Mouse (Mus musculus) forebrain, embryonic 11.5 days (tissue): ENCODE data around the gene Klc1. TPM values are rescaled to one million over a fixed set of nuclear protein-coding genes. Genes with fewer than 3 reads are reported as not detected.

Source experiments
- ATAC-seq: fragments of 200-750 bp; cut with Nextera tagmentation; replicated peaks from 2 replicates; pipeline ENCODE4 v1.8.0; 2017; ENCODE audit warnings: moderate TSS enrichment; ENCODE audit not compliant: low FRiP score
- DNase-seq: peaks from one replicate; pipeline ENCODE4 v3.0.0-alpha.2; 2017; ENCODE audit warnings: low spot score
- H3K27ac ChIP-seq: fragments of 300-500 bp; sonication (generic); 2 replicates; pipeline ENCODE4 v1.5.1; 2014; ENCODE audit warnings: low read depth, low read length
- H3K27me3 ChIP-seq: fragments of 300-500 bp; sonication (generic); 2 replicates; pipeline ENCODE4 v1.6.1; 2014; ENCODE audit warnings: mild to moderate bottlenecking, low read length, mixed read lengths; ENCODE audit not compliant: control insufficient read depth, insufficient read depth
- H3K36me3 ChIP-seq: fragments of 300-500 bp; sonication (generic); 2 replicates; pipeline ENCODE4 v1.6.1; 2014; ENCODE audit warnings: mild to moderate bottlenecking, low read length, moderate library complexity, mixed read lengths; ENCODE audit not compliant: control insufficient read depth, insufficient read depth
- H3K4me1 ChIP-seq: fragments of 300-500 bp; sonication (generic); replicated peaks from 2 replicates; pipeline ENCODE4 v1.6.1; 2014; ENCODE audit warnings: low read length, mixed read lengths; ENCODE audit not compliant: control insufficient read depth, insufficient read depth
- H3K4me2 ChIP-seq: fragments of 300-500 bp; sonication (generic); 2 replicates; pipeline ENCODE4 v1.6.1; 2014; ENCODE audit warnings: low read depth, mild to moderate bottlenecking, low read length, moderate library complexity, mixed read lengths; ENCODE audit not compliant: severe bottlenecking
- H3K4me3 ChIP-seq: fragments of 300-500 bp; sonication (generic); 2 replicates; pipeline ENCODE4 v1.5.1; 2014; ENCODE audit warnings: low read depth, low read length
- H3K9ac ChIP-seq: fragments of 300-500 bp; sonication (generic); 2 replicates; pipeline ENCODE4 v1.6.1; 2014; ENCODE audit warnings: low read length
- H3K9me3 ChIP-seq: fragments of 300-500 bp; sonication (generic); 2 replicates; pipeline ENCODE4 v1.6.1; 2016; ENCODE audit warnings: low read length, mixed read lengths; ENCODE audit not compliant: control insufficient read depth
- WGBS: fragments of 180-500 bp; shearing (Covaris S2); extraction: QIAGEN DNeasy Blood & Tissue Kit; methylation state at CpG from one replicate; pipeline ENCODE4 v1.1.7; 2014; 5-methylcytosine and 5-hydroxymethylcytosine counted together
- polyA plus RNA-seq: library from polyadenylated mRNA; unstranded; fragments of >200 nt; fragmentation: Nextera tagmentation; extraction: Ambion mirVana; gene quantifications from 2 replicates; pipeline ENCODE4 v1.2.1, GENCODE M21; 2014

The Klc1 gene
- polyA plus RNA-seq, 1 experiment from 2014 or later: 226 TPM

- no peak overlapping the region for H3K4me3 ChIP-seq
- 75% methylated on average over 9 of the region's 9 CpGs for WGBS
- H3K36me3 ChIP-seq: no peaks in the 10 kb centered on the region
- no peak for ATAC-seq
- H3K27me3 ChIP-seq: no peaks in the 10 kb centered on the region
- H3K4me1 ChIP-seq: 0 out of 2 replicates have a peak, but pooled peaks cover 2% of the 10 kb centered on the region
- H3K27ac ChIP-seq: no peak overlapping the region
- H3K9ac ChIP-seq: no peak overlapping the region
- no peak for DNase-seq
- H3K9me3 ChIP-seq: no peaks in the 10 kb centered on the region
- H3K4me2 ChIP-seq: no peak overlapping the region
Observed at GRCm38 (mm10) chr12:111722654-111723053, 36.0 kb upstream of the Klc1 start.

GRCm38 (mm10) chr12:111724638-111725337 is 33.9 kb upstream of the Klc1 start:
- DNase-seq: no peak
- Histone ChIP-seq H3K36me3 (no peaks in the 10 kb centered on the region), H3K4me3 (no peak overlapping the region), H3K9ac (no peak overlapping the region; the same call in 1 of the 2 replicates), H3K4me1 (no peaks in the 10 kb centered on the region), H3K4me2 (no peak overlapping the region), H3K9me3 (no peaks in the 10 kb centered on the region), H3K27me3 (no peaks in the 10 kb centered on the region), H3K27ac (peak overlapping the region; percentile 25; the same call in 1 of the 2 replicates)
- 43% methylated on average over 6 of the region's 6 CpGs for WGBS
- no peak for ATAC-seq

DNA sequence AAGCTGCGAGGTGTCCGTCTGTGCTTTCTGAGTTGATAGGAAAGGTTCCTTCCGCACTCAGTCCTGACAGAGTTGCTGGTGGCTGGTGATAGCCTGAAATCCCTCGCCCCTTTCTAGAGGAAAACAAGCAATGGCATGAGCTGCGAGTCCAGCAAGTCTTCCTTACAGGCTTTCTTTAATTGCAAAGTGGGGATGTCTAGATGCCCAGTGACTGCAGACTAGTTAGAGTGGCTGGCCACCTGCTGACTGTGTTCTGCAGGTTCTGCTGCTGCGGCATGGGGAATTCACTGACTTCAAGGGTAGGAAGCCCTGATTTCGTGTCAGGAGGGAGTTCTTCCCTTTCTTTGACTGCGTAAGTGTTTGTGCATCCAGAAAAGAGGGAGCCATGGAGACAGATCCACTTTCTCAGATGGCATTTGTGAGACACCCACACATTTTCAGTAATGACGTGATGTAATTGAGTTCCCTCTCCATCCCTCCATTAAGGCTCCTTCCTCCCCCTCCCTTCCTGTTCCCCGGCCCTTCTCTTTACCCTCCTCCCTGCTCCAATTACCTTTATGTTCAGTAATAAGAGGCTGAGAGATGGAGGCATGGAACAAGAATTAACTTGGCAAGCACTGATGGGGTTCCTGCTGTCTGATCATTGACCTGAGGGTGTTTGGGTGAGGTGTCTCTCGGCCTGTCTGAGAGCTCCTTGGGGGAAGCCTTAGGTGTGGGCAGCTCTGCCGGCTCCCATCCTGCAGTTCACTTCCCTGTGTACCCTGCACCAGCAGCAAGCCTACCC is 33.1 kb upstream of the Klc1 start:
- 67% methylated on average over 12 of the region's 12 CpGs for WGBS
- no peak for ATAC-seq
- no peaks in the 10 kb centered on the region for H3K36me3 ChIP-seq
- no peak overlapping the region for H3K9ac ChIP-seq
- no peak for DNase-seq
- no peaks in the 10 kb centered on the region for H3K27me3 ChIP-seq
- no peaks in the 10 kb centered on the region for H3K4me1 ChIP-seq
- no peak overlapping the region for H3K27ac ChIP-seq
- no peak overlapping the region for H3K4me3 ChIP-seq
- no peaks in the 10 kb centered on the region for H3K9me3 ChIP-seq
- no peak overlapping the region for H3K4me2 ChIP-seq

- DNase-seq (no peak), ATAC-seq (no peak)
- no peak overlapping the region for H3K27ac ChIP-seq
- H3K27me3 ChIP-seq: no peaks in the 10 kb centered on the region
- no peak overlapping the region for H3K4me2 ChIP-seq
- 79% methylated on average over 4 of the region's 4 CpGs for WGBS
- H3K36me3 ChIP-seq: no peaks in the 10 kb centered on the region
- H3K4me1 ChIP-seq: no peaks in the 10 kb centered on the region
- no peak overlapping the region for H3K9ac ChIP-seq
- no peak overlapping the region for H3K4me3 ChIP-seq
- no peaks in the 10 kb centered on the region for H3K9me3 ChIP-seq
Observed at GRCm38 (mm10) chr12:111726122-111726463, 32.6 kb upstream of the Klc1 start.

DNA sequence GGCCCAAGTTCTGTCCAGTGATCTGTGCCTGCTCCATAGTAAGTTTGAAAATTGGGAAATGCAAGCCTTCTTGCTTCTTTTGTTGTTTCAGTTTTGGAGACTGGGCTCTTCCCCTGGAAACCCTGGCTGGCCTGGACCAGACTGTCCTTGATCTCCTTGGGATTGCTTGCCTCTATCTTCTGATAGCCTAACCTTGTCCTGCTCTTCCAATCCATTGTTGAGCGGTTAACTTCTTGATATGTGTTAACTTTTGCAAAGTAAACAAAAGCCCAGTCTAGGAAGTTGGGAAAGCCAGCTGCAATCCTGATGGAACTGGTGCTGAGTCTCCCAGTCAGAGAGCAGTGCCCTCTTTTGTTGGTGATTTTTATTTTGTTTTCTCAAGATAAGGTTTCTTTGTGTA is 30.7 kb upstream of the Klc1 start:
- 83% methylated on average over 1 of the region's 1 CpGs for WGBS
- no peaks in the 10 kb centered on the region for H3K27me3 ChIP-seq
- no peak overlapping the region for H3K4me2 ChIP-seq
- H3K4me1 ChIP-seq: no peaks in the 10 kb centered on the region; the same call in 1 of the 2 replicates
- no peak for ATAC-seq
- no peak overlapping the region for H3K27ac ChIP-seq
- no peaks in the 10 kb centered on the region for H3K36me3 ChIP-seq
- H3K4me3 ChIP-seq: no peak overlapping the region
- no peak overlapping the region for H3K9ac ChIP-seq
- no peak for DNase-seq
- no peaks in the 10 kb centered on the region for H3K9me3 ChIP-seq

DNA sequence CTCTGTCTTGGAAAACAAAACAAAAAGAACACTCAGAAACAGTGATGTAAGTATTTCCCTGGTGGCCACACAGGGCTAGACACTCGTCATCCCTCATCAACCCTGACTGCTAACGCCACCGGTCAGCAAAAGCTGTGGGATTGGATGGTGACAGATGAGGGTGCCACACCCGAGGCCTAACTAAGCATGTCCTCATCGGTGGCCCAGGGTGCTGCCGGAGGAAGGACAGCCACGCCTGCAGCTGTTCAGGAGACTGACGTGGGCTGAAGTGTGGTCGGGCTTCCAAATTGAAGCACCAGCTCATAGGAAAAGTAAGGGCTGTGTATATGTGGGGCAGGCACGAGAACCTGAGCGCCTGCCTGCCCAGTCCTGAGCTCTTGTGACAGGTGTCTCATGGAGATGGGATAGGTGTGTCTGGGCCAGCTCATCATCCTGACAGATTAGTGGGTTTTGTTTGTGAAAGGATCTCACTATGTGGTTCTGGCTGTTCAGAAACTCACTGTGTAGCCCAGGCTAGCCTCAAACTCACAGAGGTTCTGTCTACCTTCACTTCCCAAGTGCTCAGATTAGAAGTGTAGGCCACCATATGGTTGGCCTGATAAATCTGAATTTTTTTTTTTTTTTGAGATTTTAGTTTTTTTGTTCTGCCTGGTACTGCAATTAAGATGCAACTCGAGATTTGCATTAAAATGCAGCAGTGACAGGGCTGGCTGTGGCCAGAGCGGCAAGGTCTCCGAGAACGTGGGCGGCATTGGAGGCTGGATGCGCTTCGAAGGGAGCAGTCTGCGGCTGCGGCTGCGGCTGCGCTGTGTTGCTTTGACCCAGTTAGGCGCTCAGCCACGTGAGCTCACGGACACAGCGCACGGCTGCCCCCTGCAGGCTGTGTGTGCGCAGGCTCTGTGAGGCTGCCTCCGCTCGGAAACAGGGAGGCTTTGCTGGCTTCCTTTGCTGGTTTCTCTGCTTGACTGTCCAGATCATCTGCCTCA is 26.5 kb upstream of the Klc1 start:
- no peaks in the 10 kb centered on the region for H3K9me3 ChIP-seq
- H3K4me2 ChIP-seq: peak overlapping the region; percentile 18; the same call in 1 of the 2 replicates
- no peaks in the 10 kb centered on the region for H3K27me3 ChIP-seq
- H3K9ac ChIP-seq: peak overlapping the region; percentile 5; the same call in 1 of the 2 replicates
- ATAC-seq (peak; percentile 88), DNase-seq (peak; percentile 95)
- 34% methylated on average over 30 of the region's 30 CpGs for WGBS
- no peaks in the 10 kb centered on the region; the same call in 1 of the 2 replicates for H3K4me1 ChIP-seq
- no peak overlapping the region for H3K4me3 ChIP-seq
- no peaks in the 10 kb centered on the region for H3K36me3 ChIP-seq
- no peak overlapping the region for H3K27ac ChIP-seq

DNA sequence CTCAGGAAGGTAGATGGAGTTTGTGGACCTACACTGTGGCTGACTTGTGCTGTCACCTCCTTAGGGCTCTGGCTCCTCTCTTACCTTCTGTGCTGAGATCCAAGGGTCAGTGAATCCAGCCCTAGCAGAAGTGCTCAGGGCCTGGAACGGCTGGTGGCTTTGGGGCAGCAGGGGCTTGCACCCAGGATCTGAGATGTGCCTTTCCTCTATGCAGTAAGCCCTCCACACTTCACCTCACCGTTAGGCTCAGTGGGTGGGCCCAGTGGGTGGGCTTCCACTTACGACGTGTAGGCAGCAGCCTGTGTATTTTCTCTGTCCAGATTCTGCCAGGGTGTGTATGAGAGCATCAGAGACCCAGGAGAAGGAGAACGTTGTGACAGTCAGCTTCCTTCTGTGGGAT is 25.7 kb upstream of the Klc1 start:
- ATAC-seq (no peak), DNase-seq (no peak)
- WGBS: 58% methylated on average over 5 of the region's 5 CpGs
- no peaks in the 10 kb centered on the region; the same call in 1 of the 2 replicates for H3K4me1 ChIP-seq
- no peaks in the 10 kb centered on the region for H3K27me3 ChIP-seq
- H3K9me3 ChIP-seq: no peaks in the 10 kb centered on the region
- H3K27ac ChIP-seq: no peak overlapping the region
- H3K4me3 ChIP-seq: no peak overlapping the region
- H3K4me2 ChIP-seq: no peak overlapping the region
- no peaks in the 10 kb centered on the region for H3K36me3 ChIP-seq
- 0 out of 2 replicates have a peak overlapping the region, but pooled peaks have one; percentile 5 for H3K9ac ChIP-seq

- no peak overlapping the region for H3K4me3 ChIP-seq
- DNase-seq: no peak
- H3K27me3 ChIP-seq: no peaks in the 10 kb centered on the region
- H3K36me3 ChIP-seq: no peaks in the 10 kb centered on the region
- H3K4me1 ChIP-seq: no peaks in the 10 kb centered on the region; the same call in 1 of the 2 replicates
- no peak overlapping the region for H3K27ac ChIP-seq
- H3K9me3 ChIP-seq: no peaks in the 10 kb centered on the region
- 91% methylated on average over 3 of the region's 3 CpGs for WGBS
- no peak overlapping the region for H3K9ac ChIP-seq
- no peak for ATAC-seq
- no peak overlapping the region for H3K4me2 ChIP-seq
Observed at GRCm38 (mm10) chr12:111734912-111735311, 23.7 kb upstream of the Klc1 start.
